Mouse (Mus musculus) myocyte (in vitro differentiated cells): ENCODE measurements around the gene Nmral1.

Source experiments
- CEBPB ChIP-seq: IDR thresholded peaks from 2 replicates; pipeline ENCODE4 v1.6.1; 2011; ENCODE audit warnings: mild to moderate bottlenecking, moderate library complexity; ENCODE audit not compliant: poor library complexity, insufficient read depth, severe bottlenecking
- E2F4 ChIP-seq: IDR thresholded peaks from one replicate; pipeline ENCODE4 v1.6.1; 2011; ENCODE audit warnings: mild to moderate bottlenecking, control low read depth, moderate library complexity; ENCODE audit not compliant: insufficient read depth
- MAX ChIP-seq: IDR thresholded peaks from one replicate; pipeline ENCODE4 v1.6.1; 2011; ENCODE audit warnings: low read depth, mild to moderate bottlenecking, control low read depth
- MYOD1 ChIP-seq, 3 experiments: IDR thresholded peaks; one replicate each; pipeline ENCODE4 v1.6.1; 2011; ENCODE audit warnings: control low read depth in 2 of 3, low read depth in 2 of 3, mild to moderate bottlenecking in 2 of 3, moderate library complexity in 1 of 3; ENCODE audit not compliant: insufficient read length in 2 of 3, control insufficient read depth in 1 of 3
- MYOG ChIP-seq, 3 experiments: IDR thresholded peaks; one replicate each; pipeline ENCODE4 v1.6.1; 2011; ENCODE audit warnings: control low read depth in 2 of 3, low read depth in 2 of 3, mild to moderate bottlenecking in 2 of 3; ENCODE audit not compliant: insufficient read length in 2 of 3, control insufficient read depth in 1 of 3, insufficient read depth in 1 of 3
- POLR2A ChIP-seq: IDR thresholded peaks from one replicate; pipeline ENCODE4 v1.6.1; 2011; ENCODE audit warnings: low read depth, mild to moderate bottlenecking, control low read depth, moderate library complexity; ENCODE audit not compliant: insufficient read length
- POLR2AphosphoS2 ChIP-seq: IDR thresholded peaks from one replicate; pipeline ENCODE4 v1.6.1; 2011; ENCODE audit warnings: low read depth, control low read depth; ENCODE audit not compliant: insufficient read length
- REST ChIP-seq: IDR thresholded peaks from one replicate; pipeline ENCODE4 v1.6.1; 2011; ENCODE audit warnings: mild to moderate bottlenecking, control low read depth, moderate library complexity; ENCODE audit not compliant: insufficient read depth, insufficient read length
- TCF12 ChIP-seq: IDR thresholded peaks from one replicate; pipeline ENCODE4 v1.6.1; 2011; ENCODE audit warnings: mild to moderate bottlenecking, control low read depth; ENCODE audit not compliant: poor library complexity, insufficient read depth, severe bottlenecking
- USF1 ChIP-seq: IDR thresholded peaks from one replicate; pipeline ENCODE4 v1.6.1; 2011; ENCODE audit warnings: low read depth, mild to moderate bottlenecking, control low read depth, moderate library complexity

DNA sequence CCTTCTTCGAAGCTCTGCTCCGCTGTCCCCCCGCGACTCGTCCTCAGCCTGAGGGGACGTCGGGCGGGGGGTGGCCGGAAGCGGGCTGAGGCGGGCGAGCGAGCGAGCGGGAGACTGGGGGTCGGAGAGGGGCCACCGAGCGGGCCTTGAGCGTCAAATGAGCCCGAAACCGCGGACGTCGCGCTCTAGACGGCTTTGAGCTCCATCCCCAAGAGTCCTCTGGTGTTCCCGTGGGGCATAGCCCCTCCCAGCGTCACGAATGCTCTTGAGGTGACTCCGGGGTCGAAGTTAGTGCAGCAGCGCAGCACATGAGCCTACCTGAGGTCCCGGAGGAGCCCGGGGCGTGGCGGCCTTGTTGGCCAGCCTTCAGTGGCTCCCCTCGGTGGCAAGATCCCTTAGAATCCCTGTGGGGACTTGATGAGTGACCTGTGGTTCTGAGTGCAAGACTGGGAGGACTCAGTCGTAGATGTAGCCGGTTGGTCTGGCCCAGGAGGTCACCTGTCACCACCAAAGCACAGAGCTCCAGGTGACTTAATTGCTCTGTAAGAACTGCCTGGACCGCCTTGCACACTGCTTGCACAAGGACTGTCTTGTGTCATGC, 7.5 kb upstream of the Nmral1 start:
- TF ChIP-seq POLR2A (no peak), TCF12 (no peak), MAX (no peak), USF1 (no peak), E2F4 (no peak), POLR2AphosphoS2 (no peak), MYOG (IDR thresholded peaks at IDR 0.05; ENCODE audit: control insufficient read depth in 1 of 3, insufficient read depth in 1 of 3, insufficient read length in 2 of 3, low read depth in 2 of 3) (no peak), CEBPB (no peak), REST (no peak), MYOD1 (IDR thresholded peaks at IDR 0.05; ENCODE audit: control insufficient read depth in 1 of 3, insufficient read length in 2 of 3, low read depth in 2 of 3) (no peak)
